Mouse (Mus musculus) G1E (cell line): ENCODE results near the gene Gm11939. TPM values are rescaled to one million over a fixed set of nuclear protein-coding genes. Genes with fewer than 3 reads are reported as not detected.

ENCODE experiments used
- ATAC-seq: 2 replicates; pipeline ENCODE4 v1.8.0; 2016; ENCODE audit warnings: mild to moderate bottlenecking; ENCODE audit not compliant: insufficient number of reproducible peaks, poor library complexity, low FRiP score, severe bottlenecking; ENCODE audit errors: extremely low read depth
- DNase-seq: peaks from one replicate; pipeline ENCODE4 v3.0.0; 2012; ENCODE audit warnings: low spot score
- H3K27me3 ChIP-seq: 2 replicates; pipeline ENCODE4 v1.6.1; 2012; ENCODE audit warnings: mild to moderate bottlenecking, low read length, inconsistent platforms; ENCODE audit not compliant: insufficient read depth
- H3K36me3 ChIP-seq: replicated peaks from 2 replicates; pipeline ENCODE3; 2012; ENCODE audit warnings: mild to moderate bottlenecking, inconsistent platforms
- H3K4me1 ChIP-seq: 2 replicates; pipeline ENCODE4 v1.6.1; 2012; ENCODE audit warnings: low read depth, low read length, inconsistent platforms, mixed read lengths; ENCODE audit not compliant: insufficient read depth
- H3K4me3 ChIP-seq: 2 replicates; pipeline ENCODE4 v1.5.1; 2012; ENCODE audit warnings: low read depth, mild to moderate bottlenecking, inconsistent platforms, low read length, moderate library complexity, mixed read lengths
- H3K9me3 ChIP-seq: replicated peaks from 2 replicates; pipeline ENCODE4 v1.6.1; 2012; ENCODE audit warnings: inconsistent platforms
- CTCF ChIP-seq: IDR thresholded peaks from 2 replicates; pipeline ENCODE4 v1.5.1; 2012; ENCODE audit warnings: low read depth, low read length, inconsistent platforms, mixed read lengths
- GATA1 ChIP-seq: IDR thresholded peaks from 2 replicates; pipeline ENCODE4 v1.6.1; 2012; ENCODE audit warnings: borderline replicate concordance, low read length, inconsistent platforms, mixed read lengths
- GATA2 ChIP-seq: IDR thresholded peaks from 2 replicates; pipeline ENCODE4 v1.6.1; 2012; ENCODE audit warnings: low read depth, low read length, inconsistent platforms, borderline replicate concordance
- POLR2AphosphoS5 ChIP-seq: IDR thresholded peaks from 2 replicates; pipeline ENCODE4 v1.6.1; 2012; ENCODE audit warnings: low read depth, low read length, inconsistent platforms; ENCODE audit not compliant: insufficient replicate concordance
- TAL1 ChIP-seq: conservative IDR thresholded peaks from 2 replicates; pipeline ENCODE4 v1.6.1; 2012; ENCODE audit warnings: low read depth, low read length, inconsistent platforms, mixed read lengths
- polyA plus RNA-seq: library from polyadenylated mRNA; stranded (reverse); fragments of >175 nt; gene quantifications from 2 replicates; pipeline ENCODE4 v1.2.3, GENCODE M21; 2012
- total RNA-seq, 2 experiments: library from RNA; stranded (forward) in 1 of 2; stranded (reverse) in 1 of 2; fragments of 200-1000 nt in 1 of 2; fragments of >200 nt in 1 of 2; fragmentation: Nextera tagmentation in 1 of 2; gene quantifications; 2 replicates each; pipeline ENCODE4 v1.2.3; 2014 to 2017

Gm11939 gene
- total and polyA plus RNA-seq, 3 experiments = not detected

DNA sequence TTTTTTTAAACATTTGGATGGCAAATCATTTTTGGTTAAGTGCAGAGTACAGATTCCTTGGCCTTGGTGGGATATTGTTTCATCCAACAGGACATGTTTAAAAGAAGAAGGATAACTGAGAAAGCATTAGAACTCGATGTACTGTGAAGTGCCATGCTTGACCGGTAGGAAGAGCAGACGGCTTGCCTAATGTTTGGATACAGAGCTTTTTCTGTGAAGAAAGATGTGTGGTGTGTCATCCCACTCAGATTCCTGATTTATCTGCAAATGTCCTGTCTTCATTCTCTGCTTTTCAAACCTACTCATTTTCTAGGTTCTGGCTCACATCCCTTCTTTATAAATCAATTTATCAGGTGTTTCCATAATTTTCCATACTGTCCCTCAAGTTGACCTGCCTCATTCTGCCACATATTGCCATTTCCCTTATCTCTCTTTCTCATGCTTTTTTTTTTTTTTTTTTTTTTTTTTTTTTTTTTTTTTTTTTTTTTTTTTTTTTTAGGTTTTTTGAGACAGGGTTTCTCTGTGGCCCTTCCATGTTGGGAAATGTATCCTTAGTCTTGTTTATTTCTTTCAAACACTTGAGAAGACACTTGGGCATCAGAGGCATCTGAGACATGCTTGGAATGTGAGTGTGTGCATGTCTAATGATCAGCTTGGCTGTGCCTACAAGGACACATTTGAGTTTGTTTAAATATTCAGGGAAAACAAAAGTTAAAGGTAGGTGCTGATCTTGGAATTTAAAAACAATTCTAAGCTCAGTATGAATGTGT is 1.1 kb downstream of the Gm11939 start:
- no peaks in the 10 kb centered on the region for H3K27me3 ChIP-seq
- H3K9me3 ChIP-seq = peaks cover 6% of the 10 kb centered on the region
- no peaks in the 10 kb centered on the region for H3K36me3 ChIP-seq
- no peak overlapping the region for H3K4me3 ChIP-seq
- DNase-seq = no peak
- TF ChIP-seq POLR2AphosphoS5 (no peak), GATA1 (no peak), GATA2 (no peak), CTCF (no peak), TAL1 (no peak)
- no peaks in the 10 kb centered on the region for H3K4me1 ChIP-seq
- ATAC-seq = no peak

GRCm38 (mm10) chr11:99556753-99557152 is 2.5 kb downstream of the Gm11939 start, which contains the start of gene Krtap3-2:
Gene Krtap3-2, minus strand, starts transcription at chr11:99556853.
- peaks cover 6% of the 10 kb centered on the region for H3K9me3 ChIP-seq
- no peaks in the 10 kb centered on the region for H3K4me1 ChIP-seq
- TF ChIP-seq GATA2 = no peak
- TF ChIP-seq POLR2AphosphoS5 = no peak
- no peak for TF ChIP-seq TAL1
- H3K4me3 ChIP-seq = no peak within 1 kb of the TSS
- H3K36me3 ChIP-seq = no peaks in the 10 kb centered on the region
- no peak for ATAC-seq
- no peaks in the 10 kb centered on the region for H3K27me3 ChIP-seq
- DNase-seq = no peak

- ATAC-seq (no peak), DNase-seq (no peak)
- Histone ChIP-seq H3K4me1 (no peaks in the 10 kb centered on the region), H3K27me3 (no peaks in the 10 kb centered on the region), H3K4me3 (no peak overlapping the region), H3K36me3 (no peaks in the 10 kb centered on the region), H3K9me3 (peaks cover 6% of the 10 kb centered on the region)
- TF ChIP-seq GATA2 = no peak
- no peak for TF ChIP-seq CTCF
Measured at GRCm38 (mm10) chr11:99556195-99556594, 3.1 kb downstream of the Gm11939 start.

- Histone ChIP-seq H3K4me1 (no peaks in the 10 kb centered on the region), H3K36me3 (no peaks in the 10 kb centered on the region), H3K27me3 (no peaks in the 10 kb centered on the region), H3K9me3 (no peaks in the 10 kb centered on the region), H3K4me3 (no peak within 1 kb of the TSS)
- ATAC-seq = no peak
- TF ChIP-seq GATA2 (no peak), TAL1 (no peak), GATA1 (no peak), POLR2AphosphoS5 (no peak), CTCF (no peak)
- no peak for DNase-seq
Measured at GRCm38 (mm10) chr11:99550765-99551164, 8.5 kb downstream of the Gm11939 start, which contains the start of gene Krtap3-3. Gene Krtap3-3, minus strand, starts transcription at chr11:99550865.

GRCm38 (mm10) chr11:99547892-99548291 is 11.4 kb downstream of the Gm11939 start:
- Histone ChIP-seq H3K4me1 (no peaks in the 10 kb centered on the region), H3K36me3 (no peaks in the 10 kb centered on the region), H3K27me3 (no peaks in the 10 kb centered on the region), H3K4me3 (no peak overlapping the region), H3K9me3 (peaks cover 2% of the 10 kb centered on the region)
- DNase-seq (no peak), ATAC-seq (no peak)
- no peak for TF ChIP-seq GATA2
- no peak for TF ChIP-seq GATA1
- TF ChIP-seq TAL1 = no peak

- Histone ChIP-seq H3K4me3 (no peak overlapping the region), H3K27me3 (no peaks in the 10 kb centered on the region), H3K4me1 (no peaks in the 10 kb centered on the region), H3K9me3 (peaks cover 28% of the 10 kb centered on the region), H3K36me3 (no peaks in the 10 kb centered on the region)
- DNase-seq (no peak), ATAC-seq (no peak)
- TF ChIP-seq CTCF = no peak
- no peak for TF ChIP-seq GATA2
- TF ChIP-seq POLR2AphosphoS5 = no peak
- TF ChIP-seq GATA1 = no peak
- TF ChIP-seq TAL1 = no peak
Measured at GRCm38 (mm10) chr11:99539721-99540120, 19.5 kb downstream of the Gm11939 start.
